Mouse (Mus musculus): ENCODE results near the gene Fam241a. TPM values are rescaled to one million over a fixed set of nuclear protein-coding genes. Genes with fewer than 3 reads are reported as not detected.
A peak's percentile ranks its signal among the peaks of the same experiment; 100 is the strongest.

Gene Fam241a
- polyA plus RNA-seq, 1 experiment from 2014 or later, result 16.6 TPM

DNA sequence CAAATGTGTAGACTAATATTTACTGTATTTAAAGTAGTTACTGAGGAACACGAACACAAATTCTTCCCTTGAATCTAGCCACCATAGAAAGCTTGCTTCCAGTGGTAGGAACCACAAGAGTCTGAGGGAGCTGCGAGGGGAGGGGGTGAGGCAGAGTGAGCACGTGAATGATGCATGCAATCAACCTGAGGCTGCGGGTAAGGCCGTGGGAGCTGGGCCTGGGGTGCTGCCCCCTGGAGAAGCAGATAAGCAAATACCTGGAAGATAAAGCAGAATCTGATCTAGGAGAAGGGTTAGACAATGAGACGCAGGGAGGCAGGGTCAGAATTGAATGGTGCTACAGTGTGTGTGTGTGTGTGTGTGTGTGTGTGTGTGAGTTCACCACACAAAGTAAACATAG, 65.0 kb downstream of the Fam241a start:
- H3K4me1 ChIP-seq (replicated peaks; ENCODE audit: insufficient read depth, low read length), result peaks cover 15% of the 10 kb centered on the region
- H3K36me3 ChIP-seq (ENCODE audit: insufficient read depth, low read length), result no peaks in the 10 kb centered on the region
- WGBS, result 55% methylated on average over 6 of the region's 6 CpGs
- DNase-seq (ENCODE audit: low spot score) (no peak), ATAC-seq (replicated peaks; ENCODE audit: low FRiP score, low read depth) (no peak)
- H3K9ac ChIP-seq (ENCODE audit: low read depth, low read length), result no peak overlapping the region
- H3K4me3 ChIP-seq (replicated peaks; ENCODE audit: low read depth, low read length), result no peak overlapping the region
- H3K4me2 ChIP-seq (ENCODE audit: low read length), result no peak overlapping the region
- H3K9me3 ChIP-seq (replicated peaks; ENCODE audit: low read length), result no peaks in the 10 kb centered on the region
- no peak for TF ChIP-seq CTCF (IDR thresholded peaks at IDR 0.05; ENCODE audit: low read depth)
- no peak overlapping the region for H3K27ac ChIP-seq
- no peaks in the 10 kb centered on the region for H3K27me3 ChIP-seq (ENCODE audit: insufficient read depth, low read length)

GRCm38 (mm10) chr3:127830183-127830582, 65.9 kb downstream of the Fam241a start:
- no peak overlapping the region for H3K9ac ChIP-seq (ENCODE audit: low read depth, low read length)
- H3K27me3 ChIP-seq (ENCODE audit: insufficient read depth, low read length), result no peaks in the 10 kb centered on the region
- DNase-seq (ENCODE audit: low spot score) (no peak), ATAC-seq (replicated peaks; ENCODE audit: low FRiP score, low read depth) (no peak)
- H3K36me3 ChIP-seq (ENCODE audit: insufficient read depth, low read length), result no peaks in the 10 kb centered on the region
- no peak for TF ChIP-seq CTCF (IDR thresholded peaks at IDR 0.05; ENCODE audit: low read depth)
- H3K4me3 ChIP-seq (replicated peaks; ENCODE audit: low read depth, low read length), result no peak overlapping the region
- H3K4me2 ChIP-seq (ENCODE audit: low read length), result no peak overlapping the region
- H3K9me3 ChIP-seq (replicated peaks; ENCODE audit: low read length), result no peaks in the 10 kb centered on the region
- peaks cover 10% of the 10 kb centered on the region; the same call in 1 of the 2 replicates for H3K4me1 ChIP-seq (replicated peaks; ENCODE audit: insufficient read depth, low read length)
- no peak overlapping the region for H3K27ac ChIP-seq
- 71% methylated on average over 10 of the region's 10 CpGs for WGBS

DNA sequence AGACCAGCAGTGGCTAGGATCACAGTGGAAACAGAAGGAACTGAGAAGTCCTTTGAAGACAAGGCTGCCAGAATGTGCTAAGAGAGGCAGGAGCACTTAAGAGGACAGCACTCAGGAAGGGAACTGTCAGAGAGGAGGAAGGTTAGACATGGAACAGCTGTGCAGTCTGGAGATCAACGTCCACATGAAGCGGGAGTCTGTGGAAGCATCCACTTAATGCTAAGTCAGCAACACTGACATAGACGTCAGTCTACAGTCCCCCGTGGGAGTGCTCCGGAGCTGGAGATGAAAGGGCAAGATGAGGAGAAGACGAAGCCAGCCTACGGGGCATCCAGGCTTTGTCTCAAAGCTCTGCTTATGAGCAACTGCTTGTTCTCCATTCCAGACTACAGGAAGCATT, 69.0 kb downstream of the Fam241a start:
- H3K4me1 ChIP-seq (replicated peaks; ENCODE audit: insufficient read depth, low read length), result peaks cover 10% of the 10 kb centered on the region; the same call in 1 of the 2 replicates
- DNase-seq (ENCODE audit: low spot score) (peak; percentile 73), ATAC-seq (replicated peaks; ENCODE audit: low FRiP score, low read depth) (peak; percentile 83)
- WGBS, result 22% methylated on average over 7 of the region's 7 CpGs
- H3K27me3 ChIP-seq (ENCODE audit: insufficient read depth, low read length), result no peaks in the 10 kb centered on the region
- no peak overlapping the region for H3K4me3 ChIP-seq (replicated peaks; ENCODE audit: low read depth, low read length)
- 0 out of 2 replicates have a peak, but pooled peaks cover 2% of the 10 kb centered on the region for H3K36me3 ChIP-seq (ENCODE audit: insufficient read depth, low read length)
- H3K9me3 ChIP-seq (replicated peaks; ENCODE audit: low read length), result no peaks in the 10 kb centered on the region
- peak overlapping the region; percentile 18; the same call in 1 of the 2 replicates for H3K4me2 ChIP-seq (ENCODE audit: low read length)
- H3K27ac ChIP-seq, result peak overlapping the region; percentile 65
- no peak overlapping the region for H3K9ac ChIP-seq (ENCODE audit: low read depth, low read length)
- no peak for TF ChIP-seq CTCF (IDR thresholded peaks at IDR 0.05; ENCODE audit: low read depth)

GRCm38 (mm10) chr3:127826503-127826902, 69.6 kb downstream of the Fam241a start:
- peak overlapping the region; percentile 65; the same call in 1 of the 2 replicates for H3K27ac ChIP-seq
- no peaks in the 10 kb centered on the region for H3K27me3 ChIP-seq (ENCODE audit: insufficient read depth, low read length)
- ATAC-seq (replicated peaks; ENCODE audit: low FRiP score, low read depth) (no peak; the same call in 1 of the 2 replicates), DNase-seq (ENCODE audit: low spot score) (no peak)
- 0 out of 2 replicates have a peak, but pooled peaks cover 3% of the 10 kb centered on the region for H3K36me3 ChIP-seq (ENCODE audit: insufficient read depth, low read length)
- 0 out of 2 replicates have a peak overlapping the region, but pooled peaks have one; percentile 4 for H3K9ac ChIP-seq (ENCODE audit: low read depth, low read length)
- no peak overlapping the region for H3K4me3 ChIP-seq (replicated peaks; ENCODE audit: low read depth, low read length)
- no peaks in the 10 kb centered on the region for H3K9me3 ChIP-seq (replicated peaks; ENCODE audit: low read length)
- TF ChIP-seq CTCF (IDR thresholded peaks at IDR 0.05; ENCODE audit: low read depth), result no peak
- 64% methylated on average over 7 of the region's 7 CpGs for WGBS
- peaks cover 10% of the 10 kb centered on the region; the same call in 1 of the 2 replicates for H3K4me1 ChIP-seq (replicated peaks; ENCODE audit: insufficient read depth, low read length)
- H3K4me2 ChIP-seq (ENCODE audit: low read length), result no peak overlapping the region

- Histone ChIP-seq H3K27me3 (ENCODE audit: insufficient read depth, low read length) (no peaks in the 10 kb centered on the region), H3K4me1 (replicated peaks; ENCODE audit: insufficient read depth, low read length) (peaks cover 10% of the 10 kb centered on the region; the same call in 1 of the 2 replicates), H3K9ac (ENCODE audit: low read depth, low read length) (no peak overlapping the region), H3K27ac (no peak overlapping the region), H3K4me2 (ENCODE audit: low read length) (no peak overlapping the region), H3K36me3 (ENCODE audit: insufficient read depth, low read length) (0 out of 2 replicates have a peak, but pooled peaks cover 3% of the 10 kb centered on the region), H3K9me3 (replicated peaks; ENCODE audit: low read length) (no peaks in the 10 kb centered on the region), H3K4me3 (replicated peaks; ENCODE audit: low read depth, low read length) (no peak overlapping the region)
- TF ChIP-seq CTCF (IDR thresholded peaks at IDR 0.05; ENCODE audit: low read depth), result no peak
- no peak for DNase-seq (ENCODE audit: low spot score)
- ATAC-seq (replicated peaks; ENCODE audit: low FRiP score, low read depth), result no peak
- 81% methylated on average over 17 of the region's 17 CpGs for WGBS
Observed at GRCm38 (mm10) chr3:127823886-127824863, 71.9 kb downstream of the Fam241a start.

DNA sequence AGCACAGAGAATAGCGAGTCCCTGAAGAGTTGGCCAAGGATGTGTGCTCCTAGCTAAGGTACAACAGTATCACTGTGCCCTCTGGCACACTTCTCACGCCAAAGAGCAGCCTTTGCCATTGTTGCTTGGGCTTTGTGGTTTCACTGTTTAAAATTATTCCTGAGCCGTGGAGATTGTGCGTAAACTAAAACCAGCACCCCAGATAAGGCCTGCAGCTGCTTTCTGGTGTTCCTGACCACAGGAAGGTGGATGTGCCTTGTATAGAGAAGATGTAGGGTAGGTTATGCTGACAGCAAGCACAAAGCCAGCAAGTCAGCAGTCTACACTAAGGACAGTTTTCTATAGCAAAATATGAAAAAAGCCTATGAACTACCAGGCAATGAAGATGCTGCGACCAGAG, 74.9 kb downstream of the Fam241a start:
- no peak overlapping the region for H3K4me2 ChIP-seq (ENCODE audit: low read length)
- 85% methylated on average over 5 of the region's 5 CpGs for WGBS
- H3K36me3 ChIP-seq (ENCODE audit: insufficient read depth, low read length), result 0 out of 2 replicates have a peak, but pooled peaks cover 3% of the 10 kb centered on the region
- ATAC-seq (replicated peaks; ENCODE audit: low FRiP score, low read depth) (no peak), DNase-seq (ENCODE audit: low spot score) (no peak)
- TF ChIP-seq CTCF (IDR thresholded peaks at IDR 0.05; ENCODE audit: low read depth), result no peak
- no peak overlapping the region for H3K9ac ChIP-seq (ENCODE audit: low read depth, low read length)
- H3K27me3 ChIP-seq (ENCODE audit: insufficient read depth, low read length), result no peaks in the 10 kb centered on the region
- no peak overlapping the region for H3K27ac ChIP-seq
- H3K4me1 ChIP-seq (replicated peaks; ENCODE audit: insufficient read depth, low read length), result no peaks in the 10 kb centered on the region
- H3K4me3 ChIP-seq (replicated peaks; ENCODE audit: low read depth, low read length), result no peak overlapping the region
- no peaks in the 10 kb centered on the region for H3K9me3 ChIP-seq (replicated peaks; ENCODE audit: low read length)
